Mouse (Mus musculus): ENCODE measurements around the gene Slc22a4.

Gene Slc22a4

GRCm38 (mm10) chr11:54028044-54028951, at the start of gene Slc22a4:
Gene Slc22a4, minus strand, starts transcription at chr11:54028090.
- peak; percentile 93 for DNase-seq

GRCm38 (mm10) chr11:54076101-54076500, 48.2 kb upstream of the Slc22a4 start:
- DNase-seq = no peak

- no peak for DNase-seq
Observed at GRCm38 (mm10) chr11:54075353-54075752, 47.5 kb upstream of the Slc22a4 start.

- no peak for DNase-seq
Observed at GRCm38 (mm10) chr11:54073291-54073690, 45.4 kb upstream of the Slc22a4 start.

GRCm38 (mm10) chr11:54071726-54072445, 44.0 kb upstream of the Slc22a4 start:
- DNase-seq = peak; percentile 12

- DNase-seq = peak; percentile 9
Observed at GRCm38 (mm10) chr11:54068520-54069371, 40.9 kb upstream of the Slc22a4 start, which contains the start of gene Pdlim4. Gene Pdlim4, minus strand, starts transcription at chr11:54069014.

- no peak for DNase-seq
Observed at GRCm38 (mm10) chr11:54067996-54068519, 40.2 kb upstream of the Slc22a4 start.

- DNase-seq = peak; percentile 5
Observed at GRCm38 (mm10) chr11:54067318-54067995, 39.6 kb upstream of the Slc22a4 start.

GRCm38 (mm10) chr11:54066400-54066799, 38.5 kb upstream of the Slc22a4 start:
- DNase-seq = no peak

- DNase-seq = peak; percentile 4
Observed at GRCm38 (mm10) chr11:54065915-54066178, 38.0 kb upstream of the Slc22a4 start.

GRCm38 (mm10) chr11:54065106-54065914, 37.4 kb upstream of the Slc22a4 start:
- DNase-seq = no peak

GRCm38 (mm10) chr11:54064412-54064978, 36.6 kb upstream of the Slc22a4 start:
- no peak for DNase-seq

- no peak for DNase-seq
Observed at GRCm38 (mm10) chr11:54063472-54063775, 35.5 kb upstream of the Slc22a4 start.

GRCm38 (mm10) chr11:54062753-54063471, 35.0 kb upstream of the Slc22a4 start:
- DNase-seq = peak; percentile 33

GRCm38 (mm10) chr11:54062086-54062752, 34.3 kb upstream of the Slc22a4 start:
- DNase-seq = peak; percentile 39

- DNase-seq = peak; percentile 54
Observed at GRCm38 (mm10) chr11:54060316-54060715, 32.4 kb upstream of the Slc22a4 start.

- peak; percentile 4 for DNase-seq
Observed at GRCm38 (mm10) chr11:54059526-54059925, 31.6 kb upstream of the Slc22a4 start.

GRCm38 (mm10) chr11:54058643-54059042, 30.8 kb upstream of the Slc22a4 start:
- DNase-seq = no peak

GRCm38 (mm10) chr11:54058056-54058617, 30.2 kb upstream of the Slc22a4 start:
- DNase-seq = peak; percentile 2

GRCm38 (mm10) chr11:54057428-54057827, 29.5 kb upstream of the Slc22a4 start:
- no peak for DNase-seq
